Mouse (Mus musculus): ENCODE measurements around the gene Uqcc1. TPM values are rescaled to one million over a fixed set of nuclear protein-coding genes. Genes with fewer than 3 reads are reported as not detected.

Uqcc1 gene
- polyA plus RNA-seq, 1 experiment from 2014 or later = 84.7 TPM

GRCm38 (mm10) chr2:155818596-155819391 is 111.3 kb downstream of the Uqcc1 start:
- Histone ChIP-seq H3K4me2 (ENCODE audit: low read depth) (peak overlapping the region; percentile 76), H3K4me1 (ENCODE audit: control insufficient read depth, insufficient read depth, low read length) (peaks cover 13% of the 10 kb centered on the region; the same call in 1 of the 2 replicates), H3K9ac (ENCODE audit: low read length) (peak overlapping the region; percentile 64), H3K27me3 (ENCODE audit: control insufficient read depth, insufficient read depth, low read length) (no peaks in the 10 kb centered on the region), H3K9me3 (ENCODE audit: control insufficient read depth, low read length) (no peaks in the 10 kb centered on the region), H3K27ac (ENCODE audit: low read depth, low read length) (peak overlapping the region; percentile 68), H3K4me3 (ENCODE audit: low read depth, low read length) (peak overlapping the region; percentile 57), H3K36me3 (ENCODE audit: control insufficient read depth, insufficient read depth, low read length) (peaks cover 5% of the 10 kb centered on the region)
- ATAC-seq (ENCODE audit: insufficient read depth, low FRiP score, low TSS enrichment) (peak; percentile 89), DNase-seq (ENCODE audit: low spot score) (peak; percentile 92)
- 4% methylated on average over 37 of the region's 37 CpGs for WGBS

- Histone ChIP-seq H3K4me2 (ENCODE audit: low read depth) (peak overlapping the region; percentile 76; the same call in 1 of the 2 replicates), H3K4me1 (ENCODE audit: control insufficient read depth, insufficient read depth, low read length) (peaks cover 13% of the 10 kb centered on the region; the same call in 1 of the 2 replicates), H3K36me3 (ENCODE audit: control insufficient read depth, insufficient read depth, low read length) (peaks cover 5% of the 10 kb centered on the region), H3K27ac (ENCODE audit: low read depth, low read length) (no peak overlapping the region), H3K9ac (ENCODE audit: low read length) (no peak overlapping the region; the same call in 1 of the 2 replicates), H3K9me3 (ENCODE audit: control insufficient read depth, low read length) (no peaks in the 10 kb centered on the region), H3K4me3 (ENCODE audit: low read depth, low read length) (peak overlapping the region; percentile 57; the same call in 1 of the 2 replicates), H3K27me3 (ENCODE audit: control insufficient read depth, insufficient read depth, low read length) (no peaks in the 10 kb centered on the region)
- ATAC-seq (ENCODE audit: insufficient read depth, low FRiP score, low TSS enrichment) (no peak), DNase-seq (ENCODE audit: low spot score) (no peak)
- 81% methylated on average over 10 of the region's 10 CpGs for WGBS
Observed at GRCm38 (mm10) chr2:155817301-155818245, 112.5 kb downstream of the Uqcc1 start.

- Histone ChIP-seq H3K4me3 (ENCODE audit: low read depth, low read length) (no peak overlapping the region), H3K27me3 (ENCODE audit: control insufficient read depth, insufficient read depth, low read length) (no peaks in the 10 kb centered on the region), H3K9me3 (ENCODE audit: control insufficient read depth, low read length) (no peaks in the 10 kb centered on the region), H3K4me2 (ENCODE audit: low read depth) (no peak overlapping the region), H3K27ac (ENCODE audit: low read depth, low read length) (no peak overlapping the region), H3K36me3 (ENCODE audit: control insufficient read depth, insufficient read depth, low read length) (peaks cover 5% of the 10 kb centered on the region), H3K9ac (ENCODE audit: low read length) (no peak overlapping the region), H3K4me1 (ENCODE audit: control insufficient read depth, insufficient read depth, low read length) (peaks cover 13% of the 10 kb centered on the region; the same call in 1 of the 2 replicates)
- DNase-seq (ENCODE audit: low spot score) = no peak
- WGBS = 93% methylated on average over 1 of the region's 1 CpGs
- ATAC-seq (ENCODE audit: insufficient read depth, low FRiP score, low TSS enrichment) = no peak
Observed at GRCm38 (mm10) chr2:155816179-155816578, 113.9 kb downstream of the Uqcc1 start.

GRCm38 (mm10) chr2:155814829-155815228 is 115.3 kb downstream of the Uqcc1 start:
- Histone ChIP-seq H3K36me3 (ENCODE audit: control insufficient read depth, insufficient read depth, low read length) (peaks cover under 1% of the 10 kb centered on the region; the same call in 1 of the 2 replicates), H3K9me3 (ENCODE audit: control insufficient read depth, low read length) (no peaks in the 10 kb centered on the region), H3K27ac (ENCODE audit: low read depth, low read length) (no peak overlapping the region), H3K27me3 (ENCODE audit: control insufficient read depth, insufficient read depth, low read length) (no peaks in the 10 kb centered on the region), H3K4me1 (ENCODE audit: control insufficient read depth, insufficient read depth, low read length) (peaks cover 13% of the 10 kb centered on the region; the same call in 1 of the 2 replicates), H3K4me3 (ENCODE audit: low read depth, low read length) (no peak overlapping the region), H3K9ac (ENCODE audit: low read length) (no peak overlapping the region), H3K4me2 (ENCODE audit: low read depth) (no peak overlapping the region)
- DNase-seq (ENCODE audit: low spot score) (no peak), ATAC-seq (ENCODE audit: insufficient read depth, low FRiP score, low TSS enrichment) (no peak)
- WGBS = 28% methylated on average over 5 of the region's 5 CpGs

DNA sequence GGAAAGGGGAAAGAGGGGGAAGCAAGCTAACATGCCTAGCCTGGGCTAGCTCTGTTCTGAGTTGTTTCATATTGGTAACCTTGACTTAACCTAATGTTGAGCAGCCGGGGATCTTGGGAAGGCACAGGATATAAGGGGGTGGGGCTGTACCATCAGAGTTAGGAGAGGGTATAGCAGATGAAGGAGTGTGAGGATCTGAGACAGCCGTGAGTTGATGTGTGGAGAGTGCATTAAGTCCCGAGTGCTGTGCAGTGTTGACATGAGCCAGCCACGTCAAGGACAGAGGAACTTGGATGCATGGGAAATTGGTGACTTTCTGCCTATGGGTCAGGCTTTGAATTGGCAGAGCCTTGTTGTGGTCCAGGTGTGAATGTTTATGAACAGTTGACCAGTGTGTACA is 117.5 kb downstream of the Uqcc1 start:
- no peak overlapping the region for H3K9ac ChIP-seq (ENCODE audit: low read length)
- H3K4me1 ChIP-seq (ENCODE audit: control insufficient read depth, insufficient read depth, low read length) = no peaks in the 10 kb centered on the region
- DNase-seq (ENCODE audit: low spot score) (no peak), ATAC-seq (ENCODE audit: insufficient read depth, low FRiP score, low TSS enrichment) (no peak)
- no peaks in the 10 kb centered on the region for H3K36me3 ChIP-seq (ENCODE audit: control insufficient read depth, insufficient read depth, low read length)
- no peak overlapping the region for H3K4me3 ChIP-seq (ENCODE audit: low read depth, low read length)
- no peaks in the 10 kb centered on the region for H3K9me3 ChIP-seq (ENCODE audit: control insufficient read depth, low read length)
- no peak overlapping the region for H3K27ac ChIP-seq (ENCODE audit: low read depth, low read length)
- no peaks in the 10 kb centered on the region for H3K27me3 ChIP-seq (ENCODE audit: control insufficient read depth, insufficient read depth, low read length)
- 85% methylated on average over 4 of the region's 4 CpGs for WGBS
- no peak overlapping the region for H3K4me2 ChIP-seq (ENCODE audit: low read depth)

GRCm38 (mm10) chr2:155811821-155812396 is 118.2 kb downstream of the Uqcc1 start:
- H3K9ac ChIP-seq (ENCODE audit: low read length) = no peak overlapping the region
- no peak overlapping the region for H3K4me3 ChIP-seq (ENCODE audit: low read depth, low read length)
- no peak overlapping the region for H3K27ac ChIP-seq (ENCODE audit: low read depth, low read length)
- H3K9me3 ChIP-seq (ENCODE audit: control insufficient read depth, low read length) = no peaks in the 10 kb centered on the region
- no peak overlapping the region for H3K4me2 ChIP-seq (ENCODE audit: low read depth)
- no peaks in the 10 kb centered on the region for H3K36me3 ChIP-seq (ENCODE audit: control insufficient read depth, insufficient read depth, low read length)
- peak; percentile 84 for DNase-seq (ENCODE audit: low spot score)
- no peaks in the 10 kb centered on the region for H3K4me1 ChIP-seq (ENCODE audit: control insufficient read depth, insufficient read depth, low read length)
- ATAC-seq (ENCODE audit: insufficient read depth, low FRiP score, low TSS enrichment) = no peak
- no peaks in the 10 kb centered on the region for H3K27me3 ChIP-seq (ENCODE audit: control insufficient read depth, insufficient read depth, low read length)
- 39% methylated on average over 16 of the region's 16 CpGs for WGBS

DNA sequence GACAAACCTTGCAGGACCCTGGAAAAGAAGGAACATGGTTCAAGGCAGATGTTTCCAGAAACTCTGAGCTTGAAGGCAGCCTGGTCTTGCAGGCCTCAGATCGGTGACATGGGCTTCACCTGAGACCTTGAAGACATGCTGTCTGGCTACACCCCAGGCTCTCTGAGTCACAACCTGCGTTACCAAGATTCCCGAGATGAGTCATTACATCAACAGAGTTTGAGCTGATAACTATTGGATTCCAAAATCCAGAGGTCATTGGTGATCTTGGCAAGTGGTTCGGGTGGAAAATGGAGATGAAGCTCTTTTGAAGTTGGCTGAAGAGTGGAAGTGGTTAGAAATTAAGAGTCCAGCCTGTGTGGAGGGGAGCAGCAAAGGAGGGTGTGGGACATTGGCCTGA is 120.5 kb downstream of the Uqcc1 start:
- Histone ChIP-seq H3K27me3 (ENCODE audit: control insufficient read depth, insufficient read depth, low read length) (no peaks in the 10 kb centered on the region), H3K4me3 (ENCODE audit: low read depth, low read length) (no peak overlapping the region), H3K27ac (ENCODE audit: low read depth, low read length) (no peak overlapping the region), H3K4me2 (ENCODE audit: low read depth) (no peak overlapping the region), H3K4me1 (ENCODE audit: control insufficient read depth, insufficient read depth, low read length) (no peaks in the 10 kb centered on the region), H3K36me3 (ENCODE audit: control insufficient read depth, insufficient read depth, low read length) (no peaks in the 10 kb centered on the region), H3K9me3 (ENCODE audit: control insufficient read depth, low read length) (no peaks in the 10 kb centered on the region), H3K9ac (ENCODE audit: low read length) (no peak overlapping the region)
- 90% methylated on average over 4 of the region's 4 CpGs for WGBS
- ATAC-seq (ENCODE audit: insufficient read depth, low FRiP score, low TSS enrichment) = no peak
- DNase-seq (ENCODE audit: low spot score) = no peak

DNA sequence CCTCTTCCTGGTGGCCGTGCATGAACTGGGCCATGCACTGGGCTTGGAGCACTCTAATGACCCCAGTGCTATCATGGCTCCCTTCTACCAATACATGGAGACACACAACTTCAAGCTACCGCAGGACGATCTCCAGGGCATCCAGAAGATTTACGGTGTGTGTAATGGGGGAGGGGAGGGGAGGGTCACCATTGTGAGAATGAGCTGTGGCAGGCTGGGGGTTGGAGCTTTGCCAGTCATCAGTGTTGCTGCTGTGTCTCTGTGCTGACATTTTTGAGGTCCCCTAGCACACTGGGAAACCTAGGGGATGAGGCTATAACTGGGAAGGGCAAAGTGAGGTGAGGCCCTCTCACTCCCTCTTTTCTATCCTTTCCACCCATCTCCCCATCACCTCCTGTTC is 122.7 kb downstream of the Uqcc1 start:
- ATAC-seq (ENCODE audit: insufficient read depth, low FRiP score, low TSS enrichment) (no peak), DNase-seq (ENCODE audit: low spot score) (no peak)
- WGBS = 56% methylated on average over 4 of the region's 4 CpGs
- no peak overlapping the region for H3K4me3 ChIP-seq (ENCODE audit: low read depth, low read length)
- H3K9ac ChIP-seq (ENCODE audit: low read length) = no peak overlapping the region
- H3K27me3 ChIP-seq (ENCODE audit: control insufficient read depth, insufficient read depth, low read length) = no peaks in the 10 kb centered on the region
- H3K9me3 ChIP-seq (ENCODE audit: control insufficient read depth, low read length) = no peaks in the 10 kb centered on the region
- H3K27ac ChIP-seq (ENCODE audit: low read depth, low read length) = no peak overlapping the region
- H3K4me1 ChIP-seq (ENCODE audit: control insufficient read depth, insufficient read depth, low read length) = no peaks in the 10 kb centered on the region
- no peaks in the 10 kb centered on the region for H3K36me3 ChIP-seq (ENCODE audit: control insufficient read depth, insufficient read depth, low read length)
- H3K4me2 ChIP-seq (ENCODE audit: low read depth) = no peak overlapping the region
